Mouse (Mus musculus): ENCODE measurements at regions not wholly inside any gene's neighbourhood (a gene's known extent, or its start where the extent isn't known, plus 50 kb on each side); places are given as distances from the start of the nearest gene placed in this dataset.

- Histone ChIP-seq H3K36me3 (ENCODE audit: control insufficient read depth, insufficient read depth, low read length) (no peaks in the 10 kb centered on the region), H3K4me2 (replicated peaks; ENCODE audit: low read depth, low read length) (no peak overlapping the region), H3K4me3 (ENCODE audit: low read length) (no peak overlapping the region), H3K9ac (ENCODE audit: low read depth, low read length) (no peak overlapping the region), H3K27ac (ENCODE audit: low read depth, low read length) (no peak overlapping the region), H3K27me3 (ENCODE audit: control insufficient read depth, insufficient read depth, low read length) (no peaks in the 10 kb centered on the region), H3K9me3 (ENCODE audit: control insufficient read depth, low read length) (no peaks in the 10 kb centered on the region), H3K4me1 (ENCODE audit: control insufficient read depth, insufficient read depth, low read length) (no peaks in the 10 kb centered on the region)
- 94% methylated on average over 1 of the region's 1 CpGs for WGBS
- no peak for ATAC-seq (ENCODE audit: low FRiP score, low TSS enrichment)
Measured at GRCm38 (mm10) chr15:51734194-51734593, 2150.5 kb upstream of the Gm7489 start.

All from kidney, embryonic 14.5 days (tissue).